Mouse (Mus musculus) adrenal gland, postnatal 36 days (tissue): Measurements from ENCODE around the gene Nbr1. TPM values are rescaled to one million over a fixed set of nuclear protein-coding genes. Genes with fewer than 3 reads are reported as not detected.
"Not testable (repeated sequence)": the region's sequence is repeated elsewhere in the genome, so short reads cannot be mapped to it uniquely, and the experiment has no call there.

Experiments used
- DNase-seq, 2 experiments: peaks; one replicate each; pipeline ENCODE4 v3.0.0; 2021; ENCODE audit warnings: mixed read lengths in 1 of 2
- total RNA-seq, 2 experiments: library from RNA; stranded (reverse); gene quantifications; 2 replicates each; pipeline ENCODE4 v1.2.3; 2021

Gene Nbr1
- total RNA-seq, 2 experiments from 2014 or later = 128 to 134 TPM

- not testable (repeated sequence) for DNase-seq
Measured at GRCm38 (mm10) chr11:101620022-101620655, 68.2 kb downstream of the Nbr1 start.

GRCm38 (mm10) chr11:101626649-101626994, 74.7 kb downstream of the Nbr1 start:
- DNase-seq = no peak

GRCm38 (mm10) chr11:101626995-101627856, 75.3 kb downstream of the Nbr1 start, which contains the start of gene Rdm1:
Gene Rdm1, plus strand, starts transcription at chr11:101627195.
- peak; percentile 88 to 89 for DNase-seq

GRCm38 (mm10) chr11:101627857-101628559, 76.1 kb downstream of the Nbr1 start:
- DNase-seq = peak; percentile 91

GRCm38 (mm10) chr11:101628733-101629417, 76.9 kb downstream of the Nbr1 start:
- not testable (repeated sequence) for DNase-seq

Other genes with a start within 250 kb of the Nbr1 start
- gene Becn1, start 249.9 kb upstream of the Nbr1 start, total RNA-seq = 100 to 1,000 TPM; 150 to 159 TPM
- gene Psme3, start 235.9 kb upstream of the Nbr1 start, total RNA-seq = 100 to 1,000 TPM; 122 to 145 TPM
- gene Aoc2, start 227.1 kb upstream of the Nbr1 start, total RNA-seq = 1 to 10 TPM; 4.6 to 7.1 TPM
- gene Aoc3, start 221.5 kb upstream of the Nbr1 start, total RNA-seq = 10 to 100 TPM; 40.4 to 67.8 TPM
- gene G6pc, start 184.6 kb upstream of the Nbr1 start, total RNA-seq = 1 to 10 TPM; 2.9 to 6.4 TPM
- 10 to 100 TPM; 30.1 to 35.2 TPM for gene Aarsd1, start 134.5 kb upstream of the Nbr1 start, total RNA-seq
- 1 to 10 TPM; 2.6 to 5.6 TPM for gene Gm27029, start 127.4 kb upstream of the Nbr1 start, total RNA-seq
- 10 to 100 TPM; 24.1 to 26.7 TPM for gene Rundc1, start 127.1 kb upstream of the Nbr1 start, total RNA-seq
- gene Ptges3l, start 126.8 kb upstream of the Nbr1 start, total RNA-seq = 1 to 10 TPM; 2.6 to 3.4 TPM
- 10 to 100 TPM; 77.7 to 94.3 TPM for gene Rpl27, start 109.9 kb upstream of the Nbr1 start, total RNA-seq
- gene Ifi35, start 103.7 kb upstream of the Nbr1 start, total RNA-seq = 10 to 100 TPM; 39.1 to 41.8 TPM
- gene Rnd2, start 87.2 kb upstream of the Nbr1 start, total RNA-seq = 10 to 100 TPM; 10.2 to 11.6 TPM
- 100 to 1,000 TPM; 123 to 141 TPM for gene Vat1, start 85.9 kb upstream of the Nbr1 start, total RNA-seq
- gene Brca1, start 194 bp upstream of the Nbr1 start, total RNA-seq = 1 to 10 TPM; 2.4 to 2.9 TPM
- gene Tmem106a, start 30.1 kb downstream of the Nbr1 start, total RNA-seq = 10 to 100 TPM; 10.9 to 11.1 TPM
- gene Gm11634, start 47.1 kb downstream of the Nbr1 start, total RNA-seq = not detected
- 10 to 100 TPM; 24.0 to 31.6 TPM for gene Rdm1, start 75.0 kb downstream of the Nbr1 start, total RNA-seq
- gene Arl4d, start 113.4 kb downstream of the Nbr1 start, total RNA-seq = 10 to 100 TPM; 11.4 to 12.5 TPM
- gene Dhx8, start 180.8 kb downstream of the Nbr1 start, total RNA-seq = 10 to 100 TPM; 23.9 to 25.7 TPM
- gene Etv4, start 233.2 kb downstream of the Nbr1 start, total RNA-seq = 1 to 10 TPM; 1.2 to 3.0 TPM